Mouse (Mus musculus) liver, embryonic 14.5 days (tissue): ENCODE results near the gene Dnaic1. TPM values are rescaled to one million over a fixed set of nuclear protein-coding genes. Genes with fewer than 3 reads are reported as not detected.

Experiments
- ATAC-seq: fragments of 200-750 bp; cut with Nextera tagmentation; 2 replicates; pipeline ENCODE4 v1.8.0; 2017; ENCODE audit warnings: moderate number of reproducible peaks, mild to moderate bottlenecking, moderate library complexity; ENCODE audit not compliant: insufficient read depth
- DNase-seq, 3 experiments: peaks; one replicate each; pipeline ENCODE4 v3.0.0-alpha.2; 2012 to 2013; ENCODE audit warnings: low read depth in 3 of 3, low spot score in 3 of 3
- H3K27ac ChIP-seq: fragments of 300-500 bp; sonication (generic); 2 replicates; pipeline ENCODE4 v1.5.1; 2014; ENCODE audit warnings: moderate library complexity, mild to moderate bottlenecking, control low read depth, inconsistent platforms
- H3K27me3 ChIP-seq: fragments of 300-500 bp; sonication (generic); 2 replicates; pipeline ENCODE4 v1.6.1; 2014; ENCODE audit warnings: mild to moderate bottlenecking, low read length, moderate library complexity; ENCODE audit not compliant: control insufficient read depth, insufficient read depth
- H3K36me3 ChIP-seq: fragments of 300-500 bp; sonication (generic); replicated peaks from 2 replicates; pipeline ENCODE4 v1.6.1; 2014; ENCODE audit warnings: low read depth; ENCODE audit not compliant: control insufficient read depth, insufficient read depth
- H3K4me1 ChIP-seq, 2 experiments: fragments of 200-500 bp in 1 of 2; fragments of 300-500 bp in 1 of 2; sonication (generic) in 1 of 2; replicated peaks; 2 replicates each; pipeline ENCODE4 v1.6.1; 2012 to 2014; ENCODE audit warnings: antibody characterized with exemption in 1 of 2, inconsistent platforms in 1 of 2, low read length in 1 of 2; ENCODE audit not compliant: control insufficient read depth in 2 of 2, insufficient read depth in 2 of 2
- H3K4me2 ChIP-seq: fragments of 300-500 bp; sonication (generic); 2 replicates; pipeline ENCODE4 v1.6.1; 2014; ENCODE audit warnings: low read depth, mild to moderate bottlenecking, control low read depth, moderate library complexity
- H3K4me3 ChIP-seq, 2 experiments: fragments of 200-500 bp in 1 of 2; fragments of 300-500 bp in 1 of 2; sonication (generic) in 1 of 2; 2 replicates each; pipeline ENCODE4 v1.5.1; 2012 to 2014; ENCODE audit warnings: low read depth in 2 of 2, low read length in 2 of 2, mild to moderate bottlenecking in 2 of 2, control low read depth in 1 of 2, inconsistent platforms in 1 of 2, moderate library complexity in 1 of 2; ENCODE audit not compliant: insufficient read depth in 1 of 2
- H3K9ac ChIP-seq: fragments of 300-500 bp; sonication (generic); replicated peaks from 2 replicates; pipeline ENCODE4 v1.6.1; 2014; ENCODE audit warnings: mild to moderate bottlenecking, control low read depth, moderate library complexity
- H3K9me3 ChIP-seq: fragments of 300-500 bp; sonication (generic); 2 replicates; pipeline ENCODE4 v1.6.1; 2016; ENCODE audit warnings: low read length, mixed read lengths; ENCODE audit not compliant: control insufficient read depth
- CTCF ChIP-seq: IDR thresholded peaks from 2 replicates; pipeline ENCODE4 v1.5.1; 2016; ENCODE audit warnings: antibody characterized with exemption, low read depth, control low read depth
- EP300 ChIP-seq: IDR thresholded peaks from 2 replicates; pipeline ENCODE4 v1.6.1; 2016; ENCODE audit warnings: antibody characterized with exemption, low read depth
- WGBS: fragments of 180-500 bp; shearing (Covaris S2); extraction: QIAGEN DNeasy Blood & Tissue Kit; methylation state at CpG from one replicate; pipeline ENCODE4 v1.1.7; 2014; ENCODE audit not compliant: insufficient replicate concordance; 5-methylcytosine and 5-hydroxymethylcytosine counted together
- polyA plus RNA-seq, 2 experiments: library from polyadenylated mRNA; depleted of rRNA in 1 of 2; stranded (reverse) in 1 of 2; unstranded in 1 of 2; fragments of >200 nt; fragmentation: Nextera tagmentation in 1 of 2; extraction: Ambion mirVana in 1 of 2; gene quantifications; 2 replicates each; pipeline versions ENCODE4 v1.2.1 to v1.2.3; 2012 to 2014

Gene Dnaic1
- polyA plus RNA-seq, 2 experiments = 1.9 to 2.6 TPM

- no peak overlapping the region for H3K27ac ChIP-seq
- peaks cover 7% of the 10 kb centered on the region for H3K27me3 ChIP-seq
- WGBS = 55% methylated on average over 10 of the region's 10 CpGs
- no peak overlapping the region for H3K4me3 ChIP-seq
- peaks cover 0 to 8% of the 10 kb centered on the region in 2 experiments; a peak in 2 of 4 replicates for H3K4me1 ChIP-seq
- no peak for DNase-seq
- ATAC-seq = no peak
- H3K4me2 ChIP-seq = no peak overlapping the region
- no peaks in the 10 kb centered on the region for H3K36me3 ChIP-seq
- TF ChIP-seq CTCF = no peak
- TF ChIP-seq EP300 = no peak
- H3K9ac ChIP-seq = no peak overlapping the region
- H3K9me3 ChIP-seq = no peaks in the 10 kb centered on the region
Observed at GRCm38 (mm10) chr4:41636882-41637635, 67.5 kb downstream of the Dnaic1 start.

GRCm38 (mm10) chr4:41638186-41638731 lies 68.7 kb downstream of the Dnaic1 start:
- peaks cover 0 to 8% of the 10 kb centered on the region in 2 experiments; a peak in 2 of 4 replicates for H3K4me1 ChIP-seq
- 66% methylated on average over 10 of the region's 10 CpGs for WGBS
- DNase-seq = no peak
- H3K27me3 ChIP-seq = peaks cover 7% of the 10 kb centered on the region
- H3K4me2 ChIP-seq = no peak overlapping the region
- H3K27ac ChIP-seq = no peak overlapping the region
- H3K4me3 ChIP-seq = no peak overlapping the region
- H3K9ac ChIP-seq = no peak overlapping the region
- no peak for TF ChIP-seq CTCF
- TF ChIP-seq EP300 = no peak
- no peaks in the 10 kb centered on the region for H3K9me3 ChIP-seq
- H3K36me3 ChIP-seq = no peaks in the 10 kb centered on the region
- ATAC-seq = no peak

GRCm38 (mm10) chr4:41638828-41639213 lies 69.2 kb downstream of the Dnaic1 start:
- Histone ChIP-seq H3K27me3 (peaks cover 7% of the 10 kb centered on the region), H3K27ac (no peak overlapping the region), H3K4me3 (no peak overlapping the region), H3K9ac (no peak overlapping the region), H3K9me3 (no peaks in the 10 kb centered on the region), H3K36me3 (no peaks in the 10 kb centered on the region), H3K4me1 (peaks cover 0 to 8% of the 10 kb centered on the region in 2 experiments; a peak in 2 of 4 replicates), H3K4me2 (no peak overlapping the region)
- no peak for TF ChIP-seq EP300
- TF ChIP-seq CTCF = no peak
- 63% methylated on average over 6 of the region's 6 CpGs for WGBS
- ATAC-seq (no peak), DNase-seq (no peak)

GRCm38 (mm10) chr4:41639214-41639841 lies 69.8 kb downstream of the Dnaic1 start:
- DNase-seq (no peak), ATAC-seq (no peak)
- no peak overlapping the region for H3K27ac ChIP-seq
- H3K27me3 ChIP-seq = peaks cover 7% of the 10 kb centered on the region
- TF ChIP-seq EP300 (no peak), CTCF (no peak)
- H3K9ac ChIP-seq = no peak overlapping the region
- peak overlapping the region; percentile 24 to 40 for H3K4me3 ChIP-seq
- H3K4me2 ChIP-seq = peak overlapping the region; percentile 53
- H3K36me3 ChIP-seq = no peaks in the 10 kb centered on the region
- 19% methylated on average over 10 of the region's 10 CpGs for WGBS
- H3K4me1 ChIP-seq = peaks cover 0 to 8% of the 10 kb centered on the region in 2 experiments; a peak in 2 of 4 replicates
- H3K9me3 ChIP-seq = no peaks in the 10 kb centered on the region
